Mouse (Mus musculus) ES-E14 (cell line): ENCODE measurements around the gene Arhgap9. TPM values are rescaled to one million over a fixed set of nuclear protein-coding genes. Genes with fewer than 3 reads are reported as not detected.
A peak's percentile ranks its signal among the peaks of the same experiment; 100 is the strongest.

ENCODE experiments used
- DNase-seq: peaks from one replicate; pipeline ENCODE4 v3.0.0-alpha.2; 2013; ENCODE audit warnings: low read depth, low spot score
- H3K27ac ChIP-seq: 2 replicates; pipeline ENCODE4 v1.5.1; 2012; ENCODE audit warnings: low read depth, mild to moderate bottlenecking, low read length, moderate library complexity, mixed read lengths; ENCODE audit not compliant: poor library complexity, insufficient read depth, severe bottlenecking
- H3K36me3 ChIP-seq: 2 replicates; pipeline ENCODE4 v1.6.1; 2012; ENCODE audit warnings: mild to moderate bottlenecking, low read length, moderate library complexity, mixed read lengths; ENCODE audit not compliant: control insufficient read depth, poor library complexity, insufficient read depth, severe bottlenecking
- H3K4me1 ChIP-seq, 2 experiments: fragments of 150-350 bp in 1 of 2; sonication (generic) in 1 of 2; 2 replicates each; pipeline ENCODE4 v1.6.1; 2012; ENCODE audit warnings: low read length in 2 of 2, mild to moderate bottlenecking in 1 of 2, mixed read lengths in 1 of 2; ENCODE audit not compliant: control insufficient read depth in 2 of 2, insufficient read depth in 2 of 2, poor library complexity in 1 of 2
- H3K4me3 ChIP-seq, 2 experiments: fragments of 150-350 bp in 1 of 2; sonication (generic) in 1 of 2; 2 replicates each; pipeline ENCODE4 v1.5.1; 2012; ENCODE audit warnings: low read length in 2 of 2, low read depth in 1 of 2, mild to moderate bottlenecking in 1 of 2, mixed read lengths in 1 of 2; ENCODE audit not compliant: insufficient read depth in 1 of 2, poor library complexity in 1 of 2, severe bottlenecking in 1 of 2
- H3K9ac ChIP-seq: 2 replicates; pipeline ENCODE4 v1.6.1; 2012; ENCODE audit warnings: low read depth, mild to moderate bottlenecking, low read length, mixed read lengths; ENCODE audit not compliant: poor library complexity, insufficient read depth, severe bottlenecking
- H3K9me3 ChIP-seq: fragments of 150-350 bp; sonication (generic); 2 replicates; pipeline ENCODE4 v1.6.1; 2012; ENCODE audit warnings: low read depth, mild to moderate bottlenecking, low read length; ENCODE audit not compliant: control insufficient read depth, insufficient read depth
- CHD2 ChIP-seq: IDR thresholded peaks from 2 replicates; pipeline ENCODE4 v1.6.1; 2014; ENCODE audit warnings: mild to moderate bottlenecking, low read depth, low read length, inconsistent platforms
- HCFC1 ChIP-seq: IDR thresholded peaks from 2 replicates; pipeline ENCODE4 v1.6.1; 2012; ENCODE audit warnings: low read length, inconsistent platforms, borderline replicate concordance; ENCODE audit not compliant: insufficient read depth
- MAFK ChIP-seq: IDR thresholded peaks from 2 replicates; pipeline ENCODE4 v1.6.1; 2014; ENCODE audit warnings: mild to moderate bottlenecking, low read depth, low read length, inconsistent platforms; ENCODE audit not compliant: insufficient read depth
- ZC3H11A ChIP-seq: IDR thresholded peaks from 2 replicates; pipeline ENCODE4 v1.6.1; 2012; ENCODE audit warnings: low read depth, mild to moderate bottlenecking, inconsistent platforms, low read length, borderline replicate concordance
- ZNF384 ChIP-seq: IDR thresholded peaks from 2 replicates; pipeline ENCODE4 v1.6.1; 2012; ENCODE audit warnings: low read depth, low read length, inconsistent platforms
- in situ Hi-C, 2 experiments: fragments of 600-800 bp; cut with MboI; formaldehyde crosslinking; loops; one replicate each; pipeline ENCODE4 v1.15.1; 2025; ENCODE audit warnings: low sequenced_read_pairs in 2 of 2, inconsistent platforms in 1 of 2; ENCODE audit not compliant: unreplicated experiment in 2 of 2
- total RNA-seq: library from RNA; depleted of rRNA; stranded (reverse); fragments of 300-350 nt; gene quantifications from 2 replicates; pipeline ENCODE4 v1.2.3, GENCODE M21; 2012; rRNA removed

Arhgap9 gene
- total RNA-seq = 2.6 and 5.1 TPM in 2 replicates

- DNase-seq = no peak
- H3K9me3 ChIP-seq = no peaks in the 10 kb centered on the region
- H3K4me3 ChIP-seq = no peak within 1 kb of the TSS
- in situ Hi-C loops = no loop called here
- no peak within 1 kb of the TSS for H3K27ac ChIP-seq
- no peaks in the 10 kb centered on the region for H3K36me3 ChIP-seq
- H3K4me1 ChIP-seq = peaks cover 2 to 21% of the 10 kb centered on the region in 2 experiments; a peak in 3 of 4 replicates
- no peak for TF ChIP-seq HCFC1
- TF ChIP-seq MAFK = no peak
- no peak for TF ChIP-seq CHD2
- no peak for TF ChIP-seq ZC3H11A
- TF ChIP-seq ZNF384 = no peak
- peak within 1 kb of the TSS; percentile 17; the same call in 1 of the 2 replicates for H3K9ac ChIP-seq
These were observed at the start of gene Arhgap9 for GRCm38 (mm10) chr10:127321621-127322020. Gene Arhgap9 (plus strand): TSS chr10:127321964.

DNA sequence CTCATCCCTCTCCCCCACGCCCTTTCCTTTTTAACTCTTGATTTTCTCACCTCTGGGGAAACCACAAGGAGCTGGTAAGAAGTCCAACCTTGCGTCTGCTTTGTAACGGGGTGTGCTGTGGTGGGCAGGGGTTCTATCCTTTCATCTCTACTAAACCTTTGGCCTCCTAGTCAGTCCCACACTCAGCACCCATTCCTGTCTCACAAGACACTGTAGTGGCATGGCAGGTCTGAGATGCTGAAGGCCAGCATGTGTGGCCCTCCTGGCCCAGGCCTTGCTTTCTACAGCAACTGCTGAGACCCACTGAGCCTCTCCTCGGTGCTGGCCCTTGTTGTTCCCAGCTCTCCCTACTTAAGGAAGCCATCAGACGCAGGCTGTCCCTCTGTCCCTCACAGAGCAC, 49.4 kb upstream of the Arhgap9 start:
- H3K36me3 ChIP-seq = peaks cover 42% of the 10 kb centered on the region
- no peaks in the 10 kb centered on the region for H3K9me3 ChIP-seq
- no peak for TF ChIP-seq ZNF384
- no peak for TF ChIP-seq HCFC1
- no peak for DNase-seq
- in situ Hi-C loops = no loop called here
- no peak overlapping the region for H3K4me3 ChIP-seq
- H3K4me1 ChIP-seq = peaks cover 23 to 31% of the 10 kb centered on the region in 2 experiments
- H3K27ac ChIP-seq = no peak overlapping the region
- H3K9ac ChIP-seq = no peak overlapping the region

DNA sequence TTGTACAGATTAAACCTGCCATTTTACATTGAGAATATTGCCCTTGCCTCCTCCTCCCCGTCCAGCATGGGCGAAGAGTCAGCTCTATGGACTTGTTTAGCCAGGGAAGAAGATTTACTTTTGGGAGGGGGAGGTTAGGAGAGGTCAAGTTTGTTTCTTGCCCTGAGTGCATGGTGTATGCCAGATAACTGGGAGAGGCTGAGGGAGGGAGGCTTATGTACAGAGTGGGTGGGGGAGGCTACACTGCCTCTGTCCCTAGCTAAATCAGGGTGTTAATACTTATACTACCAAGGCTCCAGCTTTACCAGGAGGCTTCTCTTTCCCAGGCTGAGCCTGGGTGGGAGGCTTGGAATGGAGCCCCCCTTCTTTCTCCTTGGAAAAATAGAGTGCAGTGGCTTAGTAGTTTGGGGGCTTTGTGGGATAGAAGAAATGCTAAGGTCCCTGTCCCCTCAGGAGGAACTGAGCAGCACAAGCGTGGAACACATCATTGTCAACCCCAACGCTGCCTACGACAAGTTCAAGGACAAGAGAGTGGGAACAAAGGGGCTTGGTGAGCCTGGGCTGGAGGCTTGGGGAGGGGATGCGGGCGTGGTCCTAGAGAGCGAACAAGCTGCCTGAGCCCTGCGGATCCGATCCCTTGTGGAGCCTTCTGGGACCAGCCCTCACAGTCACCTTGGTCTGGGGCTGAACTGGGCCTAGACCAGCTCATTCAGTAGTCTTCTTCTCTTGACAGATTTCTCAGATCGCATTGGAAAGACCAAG, 47.3 kb upstream of the Arhgap9 start:
- H3K9ac ChIP-seq = no peak overlapping the region; the same call in 1 of the 2 replicates
- TF ChIP-seq ZNF384 (no peak), HCFC1 (no peak), CHD2 (no peak), ZC3H11A (no peak), MAFK (no peak)
- DNase-seq = peak; percentile 78
- in situ Hi-C loops = no loop called here
- no peak overlapping the region for H3K4me3 ChIP-seq
- peaks cover 43% of the 10 kb centered on the region for H3K36me3 ChIP-seq
- H3K9me3 ChIP-seq = no peaks in the 10 kb centered on the region
- peaks cover 21 to 23% of the 10 kb centered on the region in 2 experiments for H3K4me1 ChIP-seq
- H3K27ac ChIP-seq = peak overlapping the region; percentile 9; the same call in 1 of the 2 replicates

DNA sequence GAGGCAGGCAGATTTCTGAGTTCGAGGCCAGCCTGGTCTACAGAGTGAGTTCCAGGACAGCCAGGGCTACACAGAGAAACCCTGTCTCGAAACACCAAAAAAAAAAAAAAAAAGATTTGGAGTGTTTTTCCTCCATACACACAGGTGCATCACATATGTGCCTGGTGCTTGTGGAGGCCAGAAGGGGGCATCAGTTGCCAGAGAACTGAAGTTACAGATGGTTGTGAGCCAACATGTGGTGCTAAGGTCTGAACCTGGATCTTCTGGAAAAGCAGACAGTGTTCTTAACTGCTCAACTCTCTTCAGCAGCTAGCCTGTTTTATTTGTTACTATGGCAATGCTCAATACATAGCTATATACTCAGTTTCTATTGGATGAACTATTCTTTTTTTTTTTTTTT, 42.0 kb upstream of the Arhgap9 start:
- no peak for TF ChIP-seq MAFK
- TF ChIP-seq CHD2 = no peak
- no peak for TF ChIP-seq ZC3H11A
- TF ChIP-seq ZNF384 = no peak
- no peak for TF ChIP-seq HCFC1
- in situ Hi-C loops = no loop called here
- no peak for DNase-seq

DNA sequence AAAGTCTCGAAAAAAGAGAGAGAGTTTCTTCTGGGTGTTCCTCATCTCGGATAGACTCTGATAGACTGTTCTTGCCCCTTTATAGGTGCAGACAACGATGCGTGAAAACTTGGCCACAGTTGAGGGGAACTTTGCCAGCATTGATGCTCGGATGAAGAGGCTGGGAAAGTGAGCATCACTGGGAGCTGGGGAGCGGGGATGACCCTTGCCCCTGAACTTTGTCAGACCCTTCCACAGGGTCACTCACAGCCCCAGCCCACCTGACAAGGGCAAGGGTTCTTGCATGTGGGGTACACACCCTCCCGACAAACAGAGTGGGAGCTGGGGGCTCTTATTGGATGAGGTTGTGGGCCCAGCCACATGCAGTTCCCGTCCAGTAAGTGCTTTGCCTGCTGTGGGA, 40.4 kb upstream of the Arhgap9 start:
- H3K4me3 ChIP-seq = no peak overlapping the region
- peaks cover 64% of the 10 kb centered on the region for H3K36me3 ChIP-seq
- no peak for DNase-seq
- H3K9ac ChIP-seq = no peak overlapping the region
- in situ Hi-C loops = no loop called here
- no peak overlapping the region for H3K27ac ChIP-seq
- H3K9me3 ChIP-seq = no peaks in the 10 kb centered on the region
- TF ChIP-seq ZC3H11A (no peak), HCFC1 (no peak), MAFK (no peak), ZNF384 (no peak), CHD2 (no peak)
- peaks cover 2 to 24% of the 10 kb centered on the region in 2 experiments for H3K4me1 ChIP-seq

More for the DNA sequence above, 42.0 kb upstream of the Arhgap9 start:
- no peaks in the 10 kb centered on the region for H3K9me3 ChIP-seq
- no peak overlapping the region for H3K27ac ChIP-seq
- peaks cover 7 to 17% of the 10 kb centered on the region in 2 experiments for H3K4me1 ChIP-seq
- no peak overlapping the region for H3K9ac ChIP-seq
- no peak overlapping the region for H3K4me3 ChIP-seq
- H3K36me3 ChIP-seq = peaks cover 61% of the 10 kb centered on the region
